Mouse (Mus musculus): Measurements from ENCODE around the gene Gm13889. TPM values are rescaled to one million over a fixed set of nuclear protein-coding genes. Genes with fewer than 3 reads are reported as not detected.

Gene Gm13889
- polyA plus RNA-seq (2012; ENCODE audit: insufficient read depth, insufficient read length, missing spikeins): 0.92 and 0.99 TPM in 2 replicates

DNA sequence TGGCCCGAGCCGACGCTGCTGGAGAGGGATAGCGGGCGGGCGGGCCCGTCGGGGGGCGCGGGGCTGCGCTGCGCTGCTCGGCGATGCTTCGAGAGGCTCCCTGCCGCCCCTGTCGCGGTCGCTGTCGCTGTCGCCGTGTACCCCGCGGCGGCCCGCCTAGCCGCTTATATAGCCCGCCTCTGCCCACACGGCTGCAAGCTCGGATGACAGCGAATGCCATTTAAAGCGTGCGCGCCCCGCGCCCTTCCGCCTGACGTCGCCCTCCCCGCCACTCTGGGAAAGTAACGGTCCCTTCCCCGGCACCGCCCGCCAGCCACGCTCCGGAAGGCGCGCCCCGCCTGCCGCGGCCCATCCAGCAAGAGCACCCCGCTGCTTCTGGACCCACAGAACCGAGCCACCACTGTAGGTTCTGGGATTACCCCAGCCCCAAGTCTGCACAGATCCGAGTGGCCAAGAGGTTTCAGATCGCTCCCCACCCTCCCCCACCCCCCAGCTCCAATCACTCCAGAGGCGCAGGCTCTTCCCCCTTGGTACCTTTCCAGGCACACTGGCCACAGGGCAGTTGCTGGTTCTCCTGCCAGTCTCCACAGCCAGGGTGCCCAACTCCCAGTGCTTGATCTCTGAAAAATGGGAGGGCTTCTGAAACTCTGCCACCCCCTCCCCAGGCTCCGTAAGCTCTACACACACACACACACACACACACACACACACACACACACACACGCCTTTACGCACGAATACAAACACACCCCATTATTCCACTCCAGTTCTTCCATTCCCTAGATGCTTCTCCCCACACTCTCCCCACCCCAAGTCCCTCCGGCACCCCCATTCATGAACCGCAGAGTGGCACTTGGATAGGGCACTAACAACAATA, at the start of gene Gm13889:
Gene Gm13889 (minus strand): TSS at position 294 of the 877 bp plus-strand sequence.
- Histone ChIP-seq H3K27ac (replicated peaks; ENCODE audit: low read depth, low read length) (no peak within 1 kb of the TSS), H3K4me3 (ENCODE audit: insufficient read depth, low read depth, low read length) (peak within 1 kb of the TSS; percentile 60), H3K4me1 (ENCODE audit: control insufficient read depth, insufficient read depth, insufficient read length, low read length) (no peaks in the 10 kb centered on the region)

DNA sequence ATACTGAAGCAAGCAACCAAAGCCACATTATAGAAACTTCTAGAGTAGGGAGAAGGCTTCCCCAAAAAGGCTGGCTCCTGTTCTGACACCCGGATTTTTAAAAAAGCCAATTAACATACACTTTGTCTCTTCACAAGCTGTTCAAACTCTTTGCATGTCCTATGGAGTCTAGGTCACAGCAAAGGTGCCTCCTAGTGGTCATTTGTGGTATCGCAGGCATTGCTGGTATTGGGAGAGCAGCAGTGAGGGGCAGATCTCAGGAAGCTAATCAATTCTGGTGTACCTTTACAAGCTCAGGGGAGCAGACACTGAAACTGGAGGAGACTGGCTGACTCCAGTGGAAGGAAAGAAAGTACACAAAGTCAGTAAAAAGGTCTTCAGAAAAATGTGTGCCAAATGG, 45.3 kb upstream of the Gm13889 start:
- H3K4me1 ChIP-seq (ENCODE audit: control insufficient read depth, insufficient read depth, insufficient read length, low read length): no peaks in the 10 kb centered on the region
- H3K27ac ChIP-seq (replicated peaks; ENCODE audit: low read depth, low read length): no peak overlapping the region
- H3K4me3 ChIP-seq (ENCODE audit: insufficient read depth, low read depth, low read length): no peak overlapping the region

DNA sequence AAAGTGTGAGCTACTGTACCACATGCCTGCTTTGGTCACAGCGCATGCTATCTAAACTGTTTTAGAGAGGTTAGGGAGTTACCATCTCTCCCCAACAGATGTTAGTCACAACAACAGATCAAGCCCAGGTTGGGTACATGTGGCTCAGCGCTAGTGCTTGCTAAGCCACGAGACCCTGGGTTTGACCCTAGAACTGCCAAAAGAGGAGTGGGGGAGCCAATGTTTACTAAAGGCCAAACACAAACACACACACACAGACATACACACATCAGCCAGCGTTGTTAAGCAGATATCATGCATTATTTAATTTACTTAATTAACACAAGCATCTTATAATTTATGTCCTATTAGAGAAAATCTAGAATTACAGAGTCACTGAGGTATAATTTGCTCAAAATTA, 44.9 kb upstream of the Gm13889 start:
- Histone ChIP-seq H3K4me3 (ENCODE audit: insufficient read depth, low read depth, low read length) (no peak overlapping the region), H3K27ac (replicated peaks; ENCODE audit: low read depth, low read length) (no peak overlapping the region; the same call in 1 of the 2 replicates), H3K4me1 (ENCODE audit: control insufficient read depth, insufficient read depth, insufficient read length, low read length) (no peaks in the 10 kb centered on the region)

DNA sequence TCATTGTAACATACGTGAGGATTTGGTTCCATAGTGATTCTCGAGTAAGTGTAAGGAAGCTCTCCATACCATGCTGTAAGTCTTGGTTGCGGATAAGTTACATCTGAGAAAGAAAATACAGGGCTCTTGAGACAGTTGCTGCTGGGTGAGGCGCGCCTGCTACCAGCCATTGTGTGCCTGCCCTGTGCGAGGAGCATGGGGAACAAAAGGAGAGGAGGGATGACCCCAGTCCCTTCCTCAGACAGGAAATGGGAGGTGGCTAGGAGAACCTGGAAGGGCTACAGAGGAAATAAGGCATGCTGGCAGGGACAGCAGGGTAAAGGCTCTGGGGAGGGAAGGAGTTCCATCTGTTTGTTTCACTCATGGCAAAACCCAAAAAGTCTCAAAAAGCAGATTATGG, 44.4 kb upstream of the Gm13889 start:
- Histone ChIP-seq H3K27ac (replicated peaks; ENCODE audit: low read depth, low read length) (no peak overlapping the region; the same call in 1 of the 2 replicates), H3K4me3 (ENCODE audit: insufficient read depth, low read depth, low read length) (no peak overlapping the region), H3K4me1 (ENCODE audit: control insufficient read depth, insufficient read depth, insufficient read length, low read length) (no peaks in the 10 kb centered on the region)

DNA sequence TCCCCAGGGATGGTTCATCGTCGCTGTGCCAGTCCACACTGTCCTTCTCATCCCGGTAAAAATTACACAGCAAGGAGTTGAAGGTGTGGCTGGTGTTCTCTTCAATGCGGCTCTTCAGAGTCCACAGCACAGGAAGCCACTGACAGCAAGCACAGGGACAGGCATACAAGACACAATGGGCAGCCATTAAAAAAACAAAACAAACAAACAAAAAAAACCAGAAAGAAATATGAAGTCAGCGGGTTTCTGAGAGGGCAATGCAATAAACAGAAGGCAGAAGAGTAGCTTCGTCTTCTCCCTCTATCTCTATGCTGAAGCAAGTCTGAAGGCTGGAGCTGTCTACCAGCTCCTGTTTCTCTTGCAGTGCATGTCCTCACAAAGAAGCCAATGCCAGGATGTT, 39.3 kb upstream of the Gm13889 start, which contains the start of gene Gm27027:
Gene Gm27027 (minus strand): TSS at position 101 of the 400 bp plus-strand sequence.
- no peak within 1 kb of the TSS for H3K4me3 ChIP-seq (ENCODE audit: insufficient read depth, low read depth, low read length)
- H3K27ac ChIP-seq (replicated peaks; ENCODE audit: low read depth, low read length): no peak within 1 kb of the TSS
- peaks cover 2% of the 10 kb centered on the region; the same call in 1 of the 2 replicates for H3K4me1 ChIP-seq (ENCODE audit: control insufficient read depth, insufficient read depth, insufficient read length, low read length)

DNA sequence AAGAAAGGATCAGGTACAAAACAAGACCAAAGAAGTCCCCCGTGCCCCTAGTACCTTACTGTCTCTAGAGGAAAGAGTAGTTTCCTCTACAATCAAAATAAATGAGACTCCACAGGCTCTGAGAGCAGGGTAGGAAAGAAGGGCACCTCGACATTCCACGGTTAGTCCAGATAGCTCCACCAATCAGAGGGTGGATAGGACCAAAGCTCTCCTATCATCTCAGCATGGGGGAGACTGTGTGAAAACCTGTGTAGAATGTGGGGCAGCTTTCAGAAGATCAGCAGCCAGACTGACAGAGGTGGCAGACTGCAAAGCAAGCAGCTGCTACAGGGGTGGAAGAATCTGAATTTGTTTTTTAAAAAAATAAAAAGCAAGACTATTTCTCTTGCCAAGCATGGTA, 35.8 kb upstream of the Gm13889 start:
- peaks cover 2% of the 10 kb centered on the region; the same call in 1 of the 2 replicates for H3K4me1 ChIP-seq (ENCODE audit: control insufficient read depth, insufficient read depth, insufficient read length, low read length)
- H3K4me3 ChIP-seq (ENCODE audit: insufficient read depth, low read depth, low read length): no peak overlapping the region
- no peak overlapping the region for H3K27ac ChIP-seq (replicated peaks; ENCODE audit: low read depth, low read length)

DNA sequence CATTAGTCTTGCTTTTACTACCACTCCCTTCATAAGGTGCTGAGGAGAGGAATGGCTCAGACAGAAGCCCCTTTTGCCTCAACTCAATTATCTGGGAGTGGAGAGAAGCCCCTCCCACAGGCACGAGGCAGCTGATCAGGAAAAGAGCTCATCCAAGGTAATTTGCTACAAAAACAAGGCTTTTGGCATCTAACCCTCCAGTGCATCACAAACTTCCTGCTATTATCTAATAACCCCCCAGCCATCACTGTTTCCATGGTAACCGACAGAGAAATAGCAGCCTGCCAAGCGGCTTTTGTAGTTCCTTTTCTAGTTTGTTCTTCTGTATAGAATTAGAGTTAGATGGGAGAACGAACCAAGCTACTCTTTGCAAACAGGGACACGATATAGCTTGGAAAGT, 35.3 kb upstream of the Gm13889 start:
- peaks cover 2% of the 10 kb centered on the region; the same call in 1 of the 2 replicates for H3K4me1 ChIP-seq (ENCODE audit: control insufficient read depth, insufficient read depth, insufficient read length, low read length)
- no peak overlapping the region for H3K27ac ChIP-seq (replicated peaks; ENCODE audit: low read depth, low read length)
- no peak overlapping the region for H3K4me3 ChIP-seq (ENCODE audit: insufficient read depth, low read depth, low read length)

DNA sequence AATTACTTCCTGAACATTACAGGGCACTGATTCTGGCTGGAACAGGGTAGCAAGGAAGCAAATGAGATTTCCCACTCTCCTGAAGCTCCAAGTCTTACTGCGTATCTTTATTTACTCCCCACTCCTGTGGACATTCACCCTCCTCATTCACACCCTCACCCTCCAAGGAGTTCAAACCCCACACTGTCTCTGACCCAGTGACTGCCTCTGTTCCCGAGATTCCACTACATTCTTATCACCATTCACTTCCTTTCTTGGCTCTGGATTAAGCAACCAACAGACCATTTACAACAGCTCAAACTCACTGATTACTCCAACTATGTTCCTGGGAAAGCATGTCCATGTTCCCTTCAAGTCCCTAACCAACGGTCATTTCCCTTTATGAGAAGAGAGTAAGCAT, 34.3 kb upstream of the Gm13889 start:
- 0 out of 2 replicates have a peak overlapping the region, but pooled peaks have one; percentile 38 for H3K27ac ChIP-seq (replicated peaks; ENCODE audit: low read depth, low read length)

DNA sequence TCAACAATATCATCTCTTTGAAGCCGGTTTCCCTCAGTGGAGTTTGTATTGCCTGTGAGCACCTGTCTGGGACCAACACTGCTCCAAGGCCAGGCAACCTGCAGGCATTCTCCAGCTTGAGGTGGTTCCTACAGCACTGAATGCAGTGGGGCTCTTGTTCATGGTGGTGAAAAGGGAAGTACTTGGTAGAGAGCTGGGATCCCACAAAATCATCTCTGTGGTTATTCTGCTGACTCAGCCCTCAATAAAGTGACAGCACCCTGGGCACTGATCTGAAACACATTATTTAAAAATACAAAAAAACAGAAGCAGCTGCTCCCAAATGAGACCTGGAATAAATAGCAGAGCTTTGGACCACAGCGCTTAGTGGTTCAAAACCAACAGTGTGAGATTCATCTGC, 31.4 kb upstream of the Gm13889 start:
- no peak overlapping the region for H3K4me3 ChIP-seq (ENCODE audit: insufficient read depth, low read depth, low read length)
- no peak overlapping the region for H3K27ac ChIP-seq (replicated peaks; ENCODE audit: low read depth, low read length)
- peaks cover 2% of the 10 kb centered on the region; the same call in 1 of the 2 replicates for H3K4me1 ChIP-seq (ENCODE audit: control insufficient read depth, insufficient read depth, insufficient read length, low read length)

More for the DNA sequence above, 34.3 kb upstream of the Gm13889 start:
- Histone ChIP-seq H3K4me1 (ENCODE audit: control insufficient read depth, insufficient read depth, insufficient read length, low read length) (peaks cover 2% of the 10 kb centered on the region; the same call in 1 of the 2 replicates), H3K4me3 (ENCODE audit: insufficient read depth, low read depth, low read length) (no peak overlapping the region)

DNA sequence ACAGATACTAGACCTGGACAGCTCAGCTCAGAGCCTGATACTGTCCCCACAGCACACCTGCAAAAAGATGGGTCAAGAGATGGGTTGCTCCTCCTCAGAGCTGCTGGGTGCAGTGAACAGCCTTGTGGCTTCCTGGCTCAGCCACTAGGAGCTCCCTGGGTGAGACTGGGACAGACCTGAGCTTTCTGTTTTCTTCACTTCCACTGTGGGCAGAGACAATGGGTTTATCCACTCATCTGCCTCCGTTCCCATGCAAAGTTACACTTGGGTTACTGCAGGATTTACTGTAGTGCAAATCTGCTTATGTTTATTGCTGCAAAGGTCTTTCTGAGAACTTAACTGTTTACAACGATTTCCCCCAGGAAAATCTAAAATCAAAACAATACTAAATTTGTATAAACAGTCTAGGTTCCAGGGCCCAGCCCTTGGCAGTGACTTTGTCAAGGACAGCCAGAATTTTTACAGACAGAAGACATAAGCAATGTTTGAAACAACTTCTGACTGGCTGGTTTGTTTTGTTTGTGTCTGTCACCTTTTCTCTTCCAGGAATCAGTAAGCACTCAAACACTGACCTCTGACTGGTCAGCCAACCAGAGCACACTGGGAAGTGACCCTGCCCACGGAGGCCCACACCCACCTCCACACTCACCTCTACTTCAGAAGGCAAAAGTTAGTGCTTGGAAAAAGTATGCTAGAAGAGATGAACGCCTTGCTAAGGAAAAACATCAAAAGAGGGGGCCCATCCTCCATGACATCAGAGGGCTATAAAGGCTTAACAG, 25.6 kb upstream of the Gm13889 start:
- Histone ChIP-seq H3K4me3 (ENCODE audit: insufficient read depth, low read depth, low read length) (no peak overlapping the region), H3K27ac (replicated peaks; ENCODE audit: low read depth, low read length) (no peak overlapping the region), H3K4me1 (ENCODE audit: control insufficient read depth, insufficient read depth, insufficient read length, low read length) (peaks cover 2% of the 10 kb centered on the region; the same call in 1 of the 2 replicates)

DNA sequence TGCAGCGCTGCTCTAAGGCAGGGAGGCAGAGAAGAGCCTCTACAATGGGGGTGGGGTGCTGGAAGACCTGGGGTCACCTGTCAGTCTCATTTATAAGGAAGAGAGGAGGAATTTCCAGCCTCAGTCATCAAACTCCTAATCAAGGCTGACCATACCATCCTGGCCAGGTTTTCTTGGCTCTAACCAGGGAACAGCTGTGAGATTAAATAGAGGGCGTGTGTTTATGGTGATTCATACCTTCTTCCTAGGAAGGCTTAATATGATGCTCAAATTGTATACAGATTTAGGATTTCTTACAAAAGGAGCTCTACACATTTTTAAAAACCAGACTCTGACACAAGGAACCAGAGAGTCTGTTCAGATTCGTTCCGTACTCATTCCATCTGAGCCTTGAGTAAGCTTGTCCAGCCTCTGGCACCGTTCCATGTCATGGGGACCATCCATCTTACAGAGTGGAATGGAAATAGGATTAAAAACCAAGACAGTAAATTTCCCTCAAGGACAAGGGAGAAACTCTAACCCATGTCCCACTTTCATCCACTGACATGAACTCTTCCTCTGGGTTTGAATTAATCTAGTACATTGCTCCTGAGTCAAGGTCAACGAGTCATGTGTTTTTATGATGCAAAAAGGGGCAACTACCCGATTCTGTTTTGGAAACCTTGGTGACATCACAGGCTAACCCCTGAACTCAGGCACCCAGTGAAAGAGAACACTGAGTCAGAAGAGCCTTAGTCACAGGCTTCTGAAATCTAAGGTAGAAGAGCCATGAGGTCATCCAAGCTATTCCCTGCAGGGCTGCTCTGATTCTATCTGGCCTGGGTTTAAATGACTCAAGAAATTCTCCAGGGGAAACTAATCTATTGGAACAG, 22.5 kb upstream of the Gm13889 start:
- Histone ChIP-seq H3K27ac (replicated peaks; ENCODE audit: low read depth, low read length) (peak overlapping the region; percentile 2; the same call in 1 of the 2 replicates), H3K4me1 (ENCODE audit: control insufficient read depth, insufficient read depth, insufficient read length, low read length) (peaks cover 2% of the 10 kb centered on the region; the same call in 1 of the 2 replicates)

DNA sequence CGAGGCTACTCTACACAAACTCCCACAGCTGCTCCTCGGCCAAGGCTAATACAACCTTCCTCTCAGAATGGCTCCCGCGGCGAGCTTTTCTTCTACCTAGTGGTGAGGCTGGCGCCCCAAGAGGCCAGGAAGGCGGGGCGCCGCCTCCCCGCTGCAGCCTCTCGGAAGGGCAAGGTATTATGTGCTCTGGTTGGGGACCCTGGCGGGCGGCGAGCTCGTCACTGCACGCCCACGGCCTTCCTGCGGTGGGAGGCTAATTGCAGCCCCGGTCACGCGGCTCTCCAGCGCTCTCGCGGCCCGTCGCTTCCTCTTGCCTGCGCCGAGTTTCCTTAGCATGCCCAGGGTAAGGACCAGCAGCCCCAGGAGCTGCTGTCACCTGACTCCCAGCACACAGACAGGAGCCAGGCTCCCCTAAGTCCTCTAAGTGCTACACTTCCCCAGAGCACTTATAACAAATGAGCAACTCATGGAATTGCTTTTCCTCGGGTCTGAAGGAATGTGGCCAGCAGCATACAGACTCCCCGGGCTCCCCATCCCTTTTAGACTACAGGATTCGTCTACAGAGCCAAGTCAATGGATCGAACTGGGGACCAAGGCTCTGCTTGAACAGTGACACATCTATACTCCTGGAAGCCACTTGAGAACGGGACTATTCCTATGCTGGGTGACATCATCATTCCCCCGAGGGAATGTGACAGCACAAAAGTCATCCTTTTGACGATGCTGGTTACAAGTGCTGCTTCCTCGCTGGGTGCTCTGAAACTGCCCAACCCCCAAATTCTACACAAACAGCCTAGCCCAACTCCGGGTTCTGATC, 19.6 kb upstream of the Gm13889 start:
- peaks cover 2% of the 10 kb centered on the region; the same call in 1 of the 2 replicates for H3K4me1 ChIP-seq (ENCODE audit: control insufficient read depth, insufficient read depth, insufficient read length, low read length)
- no peak overlapping the region for H3K27ac ChIP-seq (replicated peaks; ENCODE audit: low read depth, low read length)
- H3K4me3 ChIP-seq (ENCODE audit: insufficient read depth, low read depth, low read length): peak overlapping the region; percentile 27

More for the DNA sequence above, 22.5 kb upstream of the Gm13889 start:
- H3K4me3 ChIP-seq (ENCODE audit: insufficient read depth, low read depth, low read length): no peak overlapping the region

DNA sequence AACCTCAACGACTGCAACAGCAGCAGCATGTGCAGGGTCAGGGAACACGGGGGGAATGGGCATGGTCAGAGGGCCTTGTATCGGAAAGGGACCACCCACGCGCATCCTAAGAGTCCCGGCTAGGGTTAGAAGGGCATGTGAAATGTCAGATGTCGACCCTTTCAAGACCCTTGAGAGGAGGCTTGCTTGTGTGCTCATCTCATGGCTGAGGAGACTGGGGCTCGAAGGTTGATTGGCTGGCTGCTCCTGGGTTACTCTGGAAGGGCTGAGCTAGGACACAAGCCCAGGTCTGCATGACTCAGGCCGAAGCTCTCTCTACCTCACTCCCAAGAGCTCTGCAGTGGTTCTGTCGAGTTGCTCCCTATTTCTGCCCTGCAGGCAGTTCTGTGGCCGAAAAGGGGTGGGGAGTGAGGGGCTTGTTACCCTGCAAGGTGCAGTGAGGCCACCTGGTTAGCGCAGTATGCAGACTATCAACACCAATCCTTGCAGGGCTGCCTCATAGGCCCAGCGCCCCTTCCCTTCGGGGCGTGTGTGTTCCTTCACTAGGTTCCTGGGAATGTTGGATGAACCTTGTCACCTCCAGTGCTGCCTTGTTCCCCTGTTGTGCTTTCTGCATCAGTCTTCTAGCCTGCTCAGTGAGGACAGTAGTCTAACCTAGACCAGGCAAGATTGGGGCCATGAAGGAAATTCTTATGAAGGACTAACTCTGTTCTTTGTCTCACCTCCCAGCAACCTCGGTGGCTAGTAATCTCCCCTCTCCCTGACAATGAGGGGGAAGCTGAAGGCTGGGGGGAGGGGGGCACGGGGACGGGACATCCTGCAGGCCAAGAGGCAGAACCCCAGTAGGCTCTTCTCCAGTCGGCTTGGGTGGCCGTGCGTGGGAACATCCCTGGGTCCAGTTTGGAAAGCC, 18.8 kb upstream of the Gm13889 start:
- H3K27ac ChIP-seq (replicated peaks; ENCODE audit: low read depth, low read length): no peak overlapping the region
- H3K4me3 ChIP-seq (ENCODE audit: insufficient read depth, low read depth, low read length): peak overlapping the region; percentile 27
- H3K4me1 ChIP-seq (ENCODE audit: control insufficient read depth, insufficient read depth, insufficient read length, low read length): peaks cover 2% of the 10 kb centered on the region; the same call in 1 of the 2 replicates
